Mouse (Mus musculus) liver, embryonic 14.5 days (tissue): Measurements from ENCODE around the gene Map7.

Experiments
- CTCF ChIP-seq: IDR thresholded peaks from 2 replicates; pipeline ENCODE4 v1.5.1; 2016; ENCODE audit warnings: antibody characterized with exemption, low read depth, control low read depth
- EP300 ChIP-seq: IDR thresholded peaks from 2 replicates; pipeline ENCODE4 v1.6.1; 2016; ENCODE audit warnings: antibody characterized with exemption, low read depth

- TF ChIP-seq CTCF (no peak), EP300 (no peak)
Observed at GRCm38 (mm10) chr10:20178807-20179605, 30.7 kb downstream of the Map7 start.
